Mouse (Mus musculus) lung, postnatal 4 days (tissue): ENCODE results near the gene Tbck.
A peak's percentile ranks its signal among the peaks of the same experiment; 100 is the strongest.

Source experiments
- DNase-seq, 2 experiments: peaks; one replicate each; pipeline ENCODE4 v3.0.0; 2021

The Tbck gene

GRCm38 (mm10) chr3:132683447-132684230, at the start of gene Tbck:
Tbck (plus strand) TSS chr3:132684144.
- peak; percentile 95 for DNase-seq

- DNase-seq: no peak
Measured at GRCm38 (mm10) chr3:132637080-132637479, 46.9 kb upstream of the Tbck start.

- DNase-seq: no peak
Measured at GRCm38 (mm10) chr3:132644071-132644470, 39.9 kb upstream of the Tbck start.

- no peak for DNase-seq
Measured at GRCm38 (mm10) chr3:132646814-132647213, 37.1 kb upstream of the Tbck start.

GRCm38 (mm10) chr3:132649368-132649767, 34.6 kb upstream of the Tbck start:
- DNase-seq: no peak

GRCm38 (mm10) chr3:132650191-132650590, 33.8 kb upstream of the Tbck start:
- DNase-seq: no peak

- DNase-seq: peak; percentile 67 to 75
Measured at GRCm38 (mm10) chr3:132651776-132652175, 32.2 kb upstream of the Tbck start.

- DNase-seq: no peak
Measured at GRCm38 (mm10) chr3:132653959-132654358, 30.0 kb upstream of the Tbck start.

- no peak for DNase-seq
Measured at GRCm38 (mm10) chr3:132655955-132656354, 28.0 kb upstream of the Tbck start.

GRCm38 (mm10) chr3:132677494-132677893, 6.5 kb upstream of the Tbck start:
- DNase-seq: no peak

GRCm38 (mm10) chr3:132684231-132684928, 436 bp downstream of the Tbck start, which contains the start of gene Aimp1:
Aimp1 (minus strand) TSS chr3:132684370.
- no peak for DNase-seq

- DNase-seq: no peak
Measured at GRCm38 (mm10) chr3:132701368-132701767, 17.4 kb downstream of the Tbck start.

GRCm38 (mm10) chr3:132704216-132704615, 20.3 kb downstream of the Tbck start:
- DNase-seq: no peak

GRCm38 (mm10) chr3:132706977-132707376, 23.0 kb downstream of the Tbck start:
- DNase-seq: no peak

- no peak for DNase-seq
Measured at GRCm38 (mm10) chr3:132713913-132714312, 30.0 kb downstream of the Tbck start.

- DNase-seq: no peak
Measured at GRCm38 (mm10) chr3:132717316-132717715, 33.4 kb downstream of the Tbck start.

- no peak for DNase-seq
Measured at GRCm38 (mm10) chr3:132724326-132724725, 40.4 kb downstream of the Tbck start.

- no peak for DNase-seq
Measured at GRCm38 (mm10) chr3:132744287-132745146, 60.6 kb downstream of the Tbck start.

- peak; percentile 46 to 65 for DNase-seq
Measured at GRCm38 (mm10) chr3:132747036-132747435, 63.1 kb downstream of the Tbck start.

GRCm38 (mm10) chr3:132747766-132748165, 63.8 kb downstream of the Tbck start:
- no peak for DNase-seq

- no peak for DNase-seq
Measured at GRCm38 (mm10) chr3:132748750-132749149, 64.8 kb downstream of the Tbck start.

GRCm38 (mm10) chr3:132752772-132753171, 68.8 kb downstream of the Tbck start:
- peak; percentile 24 to 38 for DNase-seq

- no peak for DNase-seq
Measured at GRCm38 (mm10) chr3:132756274-132756673, 72.3 kb downstream of the Tbck start.
